ENCODE assay signal across 10 mouse cellular contexts in genomic region chr4:106803781-106804180, GRCm38 (mm10). TPM values are rescaled to one million over a fixed set of nuclear protein-coding genes. Genes with fewer than 3 reads are reported as not detected.
DNase-seq lines count a peak whose midpoint lies in the region; ATAC-seq and TF ChIP-seq lines count a peak whose summit lies in the region.
"Had no signal": no experiment of that assay in that cellular context is flagged by ENCODE, and none has a peak within 500 bp of the region (broad histone marks: within the 10 kb centered on the region; RNA-seq: fewer than 3 reads in every experiment).

No protein-coding gene starts in this region.

- no peak overlapping the region for H3K9ac ChIP-seq in lung, postnatal 0 days (replicated peaks; ENCODE audit: low read depth)
- H3K9ac ChIP-seq in liver, embryonic 16.5 days (ENCODE audit: low read depth, low read length) = peak overlapping the region; percentile 90
- no peak overlapping the region for H3K9ac ChIP-seq in forebrain, embryonic 16.5 days (replicated peaks; ENCODE audit: low read depth, low read length)
- H3K9ac ChIP-seq: forebrain, embryonic 15.5 days; midbrain, embryonic 12.5 days had no signal

- ATAC-seq in lung, postnatal 0 days = no peak
- ATAC-seq in liver, embryonic 16.5 days (ENCODE audit: low read depth) = peak; percentile 52
- ATAC-seq in forebrain, embryonic 16.5 days = no peak
- ATAC-seq: forebrain, embryonic 15.5 days had no signal

- DNase-seq in lung, postnatal 0 days (ENCODE audit: low spot score) = no peak
- no peak for DNase-seq in lung, postnatal 10 days
- peak; percentile 64 for DNase-seq in c-Kit-negative CD71-positive TER-119-positive erythroid progenitor cells, embryonic 14.5 days (ENCODE audit: low read depth, low spot score)
- peak; percentile 40 for DNase-seq in thymus, postnatal 25 days
- DNase-seq in left cerebral cortex, postnatal 25 days (ENCODE audit: low spot score in 2 of 2) = no peak
- DNase-seq in adrenal gland, adult 8-10 months = no peak

- intact Hi-C loops in left cerebral cortex, postnatal 25 days (cut with DNase I) = loop anchor here (10.0 kb wide), 1 partner anchor 361 kb away; no protein-coding TSS in a partner anchor

- no peak overlapping the region for H3K4me3 ChIP-seq in lung, postnatal 0 days (ENCODE audit: low read depth, low read length)
- H3K4me3 ChIP-seq in liver, embryonic 16.5 days (ENCODE audit: low read depth, low read length) = peak overlapping the region; percentile 83
- no peak overlapping the region for H3K4me3 ChIP-seq in forebrain, embryonic 16.5 days (replicated peaks; ENCODE audit: low read length)
- H3K4me3 ChIP-seq: forebrain, embryonic 15.5 days had no signal

- no peak for TF ChIP-seq EP300 in lung, postnatal 0 days (IDR thresholded peaks at IDR 0.05)

- H3K9me3 ChIP-seq in lung, postnatal 0 days (ENCODE audit: low read length) = no peaks in the 10 kb centered on the region
- H3K9me3 ChIP-seq in liver, embryonic 16.5 days (replicated peaks; ENCODE audit: control insufficient read depth, low read length) = no peaks in the 10 kb centered on the region
- H3K9me3 ChIP-seq in forebrain, embryonic 16.5 days (ENCODE audit: control insufficient read depth, low read length) = no peaks in the 10 kb centered on the region
- H3K9me3 ChIP-seq: forebrain, embryonic 15.5 days; midbrain, embryonic 12.5 days had no signal

- H3K36me3 ChIP-seq in lung, postnatal 0 days (ENCODE audit: insufficient read depth, low read length) = no peaks in the 10 kb centered on the region
- H3K36me3 ChIP-seq in liver, embryonic 16.5 days (ENCODE audit: control insufficient read depth, insufficient read depth) = no peaks in the 10 kb centered on the region
- H3K36me3 ChIP-seq in forebrain, embryonic 16.5 days (ENCODE audit: control insufficient read depth, insufficient read depth) = no peaks in the 10 kb centered on the region
- H3K36me3 ChIP-seq: forebrain, embryonic 15.5 days; midbrain, embryonic 12.5 days had no signal

- 0 out of 2 replicates have a peak, but pooled peaks cover 3% of the 10 kb centered on the region for H3K4me1 ChIP-seq in lung, postnatal 0 days (ENCODE audit: insufficient read depth, low read depth, low read length)
- peaks cover 47% of the 10 kb centered on the region for H3K4me1 ChIP-seq in liver, embryonic 16.5 days (ENCODE audit: control insufficient read depth, low read depth, low read length)
- peaks cover 10% of the 10 kb centered on the region for H3K4me1 ChIP-seq in forebrain, embryonic 16.5 days (replicated peaks; ENCODE audit: control insufficient read depth, insufficient read depth, low read length)
- H3K4me1 ChIP-seq: forebrain, embryonic 15.5 days had no signal

- no peaks in the 10 kb centered on the region for H3K27me3 ChIP-seq in lung, postnatal 0 days (replicated peaks; ENCODE audit: insufficient read depth, low read length)
- H3K27me3 ChIP-seq in liver, embryonic 16.5 days (ENCODE audit: control insufficient read depth, insufficient read depth, low read depth, low read length) = no peaks in the 10 kb centered on the region
- 0 out of 2 replicates have a peak, but pooled peaks cover 5% of the 10 kb centered on the region for H3K27me3 ChIP-seq in forebrain, embryonic 16.5 days (replicated peaks; ENCODE audit: control insufficient read depth, insufficient read depth, low read length)

- 86% methylated on average over 4 of the region's 4 CpGs for WGBS in lung, postnatal 0 days
- WGBS in liver, embryonic 16.5 days (ENCODE audit: insufficient replicate concordance) = 28% methylated on average over 4 of the region's 4 CpGs
- 81% methylated on average over 4 of the region's 4 CpGs for WGBS in forebrain, embryonic 16.5 days

- no peak overlapping the region for H3K27ac ChIP-seq in lung, postnatal 0 days (ENCODE audit: low read length)
- peak overlapping the region; percentile 94 for H3K27ac ChIP-seq in liver, embryonic 16.5 days (ENCODE audit: low read length)
- H3K27ac ChIP-seq in forebrain, embryonic 16.5 days (ENCODE audit: low read length) = no peak overlapping the region
- H3K27ac ChIP-seq: forebrain, embryonic 15.5 days; midbrain, embryonic 12.5 days had no signal

- peak; percentile 41 for TF ChIP-seq CTCF in lung, postnatal 0 days (IDR thresholded peaks at IDR 0.05)

- H3K4me2 ChIP-seq in lung, postnatal 0 days (replicated peaks; ENCODE audit: low read depth, low read length) = no peak overlapping the region
- peak overlapping the region; percentile 90 for H3K4me2 ChIP-seq in liver, embryonic 16.5 days (ENCODE audit: low read depth, low read length)
- no peak overlapping the region for H3K4me2 ChIP-seq in forebrain, embryonic 16.5 days (ENCODE audit: low read length)
- H3K4me2 ChIP-seq: forebrain, embryonic 15.5 days had no signal

RNA-seq across cellular contexts. Expression of gene Acot11, which starts 1.0 kb away (rescaled TPM):
- polyA plus RNA-seq in lung, postnatal 0 days (2015; fragmentation: Nextera tagmentation; extraction: Ambion mirVana) = 0.93 and 0.96 TPM in 2 replicates
- polyA plus RNA-seq in liver, embryonic 16.5 days (2015; fragmentation: Nextera tagmentation; extraction: Ambion mirVana) = 4.9 and 6.1 TPM in 2 replicates
- 10 to 100 TPM; 39.1 to 53.0 TPM for total RNA-seq in left cerebral cortex, postnatal 25 days (2021)
- total RNA-seq in adrenal gland, adult 8-10 months (2022) = 10 to 100 TPM in 3 of 4 experiments, 1 to 10 TPM in 1; 7.7 to 65.3 (median 27.8) TPM
- 1.1 and 1.5 TPM in 2 replicates for polyA plus RNA-seq in forebrain, embryonic 16.5 days (2015; fragmentation: Nextera tagmentation; extraction: Ambion mirVana)

Comparison
In these comparisons a context has a peak if more than half of its experiments do, and no peak if none do; other contexts are left out.
1. DNase-seq: peak in c-Kit-negative CD71-positive TER-119-positive erythroid progenitor cells, embryonic 14.5 days (single experiment) and thymus, postnatal 25 days (single experiment); none in lung, postnatal 0 days (single experiment), lung, postnatal 10 days (single experiment), left cerebral cortex, postnatal 25 days (0 of 2) and adrenal gland, adult 8-10 months (single experiment).